Mouse (Mus musculus) ovary, postnatal 36 days (tissue): ENCODE data around the gene Tax1bp3.

ENCODE experiments used
- DNase-seq: peaks from one replicate; pipeline ENCODE4 v3.0.0; 2022; ENCODE audit warnings: low spot score, mixed read lengths

Tax1bp3 gene

GRCm38 (mm10) chr11:73175612-73176011 is 1.3 kb upstream of the Tax1bp3 start:
- DNase-seq = no peak

GRCm38 (mm10) chr11:73176186-73176585 is 697 bp upstream of the Tax1bp3 start:
- no peak for DNase-seq

- DNase-seq = peak; percentile 73
Measured at GRCm38 (mm10) chr11:73177509-73177875, 609 bp downstream of the Tax1bp3 start.

- no peak for DNase-seq
Measured at GRCm38 (mm10) chr11:73177895-73178294, 1.0 kb downstream of the Tax1bp3 start.

DNA sequence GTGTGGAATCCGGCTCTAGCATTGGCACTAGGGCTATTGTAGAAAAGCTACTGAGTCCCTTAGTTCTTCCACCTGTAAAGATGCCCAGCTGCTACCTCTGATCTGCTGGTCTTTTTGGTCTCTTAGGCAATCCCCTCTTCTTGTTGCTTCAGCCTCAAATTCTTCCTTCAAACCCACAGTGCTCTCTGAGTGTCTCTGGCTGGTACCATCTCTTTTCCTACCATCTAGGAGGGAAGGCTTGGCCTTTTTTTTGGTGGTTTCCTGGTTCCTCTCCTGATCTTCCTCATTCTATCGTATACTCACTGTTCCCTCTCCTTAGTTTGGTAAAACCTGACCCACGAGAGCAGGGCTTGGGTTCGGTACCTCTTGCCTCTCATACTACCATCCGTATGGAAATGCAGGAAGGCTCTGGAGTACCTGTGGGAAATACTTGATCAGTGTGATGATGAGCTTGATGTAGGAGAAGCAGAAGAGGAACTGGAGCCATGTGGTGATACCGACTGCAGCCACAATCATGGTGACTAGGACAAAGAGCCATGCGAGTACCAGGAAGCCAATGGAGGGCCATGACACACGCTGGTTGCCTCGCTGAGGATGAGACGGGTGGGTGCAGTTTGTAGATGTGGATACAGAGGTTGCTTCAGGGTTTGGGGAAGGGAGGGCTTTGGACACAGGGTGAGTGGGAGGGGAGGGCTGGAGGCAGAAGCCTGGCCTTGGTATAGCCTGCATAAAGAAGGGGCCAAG is 9.2 kb downstream of the Tax1bp3 start:
- no peak for DNase-seq

- no peak for DNase-seq
Measured at GRCm38 (mm10) chr11:73187231-73187630, 10.3 kb downstream of the Tax1bp3 start.

DNA sequence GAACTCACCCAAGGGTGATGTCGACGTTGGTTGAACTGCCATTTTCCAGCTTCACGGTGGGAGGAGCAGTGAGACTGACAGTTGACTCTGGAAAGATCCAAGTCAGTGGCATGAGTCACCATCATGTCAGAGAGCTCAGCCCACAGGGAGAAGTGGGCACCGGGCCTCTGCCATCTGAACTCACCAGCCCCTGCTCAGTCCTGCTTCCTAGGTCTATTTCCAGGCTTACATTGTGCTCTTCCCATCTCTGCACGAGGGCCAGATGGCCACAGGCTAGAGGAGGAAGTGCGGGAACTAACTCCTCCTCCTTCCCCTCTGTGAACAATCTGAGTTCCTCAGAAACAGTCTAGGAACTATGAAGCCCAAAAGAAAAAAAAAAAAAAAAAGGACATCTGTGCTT is 16.2 kb downstream of the Tax1bp3 start:
- no peak for DNase-seq

DNA sequence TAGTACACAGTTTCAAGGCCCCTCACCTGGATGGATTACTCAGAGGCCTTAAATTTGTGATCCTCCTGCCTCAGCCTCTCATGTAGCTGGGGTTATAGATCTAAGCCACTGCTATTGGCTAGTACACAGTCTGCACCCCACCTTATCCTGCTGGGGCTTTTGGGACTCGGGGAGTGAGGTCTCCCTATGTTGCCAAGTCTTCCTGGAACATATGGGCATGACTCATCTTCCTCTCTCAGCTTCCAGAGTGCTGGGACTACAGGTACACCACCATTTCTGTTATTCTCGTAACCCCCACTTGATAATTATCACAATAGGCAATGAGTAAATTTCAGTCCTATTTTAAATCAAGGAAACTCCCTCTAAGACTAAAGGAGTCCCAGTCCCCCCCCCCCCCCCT is 17.6 kb downstream of the Tax1bp3 start:
- DNase-seq = no peak

- no peak for DNase-seq
Measured at GRCm38 (mm10) chr11:73198190-73198589, 21.3 kb downstream of the Tax1bp3 start.

GRCm38 (mm10) chr11:73198603-73199229 is 21.8 kb downstream of the Tax1bp3 start, which contains the start of gene Ctns:
TSS of gene Ctns (minus strand) at chr11:73199042.
- DNase-seq = no peak

- peak; percentile 90 for DNase-seq
Measured at GRCm38 (mm10) chr11:73199230-73199712, 22.4 kb downstream of the Tax1bp3 start, which contains the start of gene Shpk. TSS of gene Shpk (plus strand) at chr11:73199460.

DNA sequence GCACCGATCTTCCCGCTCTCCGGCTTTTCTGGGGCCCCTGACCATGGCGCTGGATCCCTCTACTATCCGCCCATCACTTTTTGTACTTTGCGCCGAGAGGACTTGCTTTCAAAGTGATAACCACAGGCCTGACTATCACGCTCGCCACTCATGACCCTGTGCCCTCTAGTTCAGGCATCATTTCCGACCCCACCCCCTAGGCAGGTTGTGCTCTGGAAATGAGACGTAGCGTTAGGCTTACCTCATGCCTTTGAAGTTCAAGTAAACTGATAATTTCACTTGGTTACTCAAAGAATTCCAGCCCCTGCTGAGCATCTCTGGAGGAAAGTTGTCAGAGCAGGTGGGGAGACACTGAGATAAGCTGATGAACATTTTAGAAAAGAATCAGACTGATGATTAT is 23.0 kb downstream of the Tax1bp3 start:
- no peak for DNase-seq

- no peak for DNase-seq
Measured at GRCm38 (mm10) chr11:73201021-73201420, 24.1 kb downstream of the Tax1bp3 start.

DNA sequence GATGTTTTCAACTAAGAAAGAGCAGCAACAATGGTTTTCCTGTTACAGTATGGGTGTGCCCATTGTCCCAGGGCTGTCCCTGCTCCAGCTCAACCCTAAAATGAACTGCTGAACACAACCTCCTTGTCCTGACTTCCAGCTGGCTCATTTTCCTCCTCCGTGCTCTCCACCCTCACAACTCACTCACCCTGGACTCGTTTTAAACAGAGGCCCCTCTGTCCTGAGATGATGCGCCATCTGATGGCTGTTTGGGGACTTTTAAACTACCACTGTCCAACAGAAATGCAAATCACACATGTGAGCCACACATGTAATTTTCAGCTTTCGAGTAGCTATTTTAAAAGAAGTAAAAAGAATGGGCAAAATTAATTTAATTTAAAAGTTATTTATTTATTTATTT is 24.7 kb downstream of the Tax1bp3 start:
- no peak for DNase-seq

GRCm38 (mm10) chr11:73203895-73204294 is 27.0 kb downstream of the Tax1bp3 start:
- DNase-seq = no peak

DNA sequence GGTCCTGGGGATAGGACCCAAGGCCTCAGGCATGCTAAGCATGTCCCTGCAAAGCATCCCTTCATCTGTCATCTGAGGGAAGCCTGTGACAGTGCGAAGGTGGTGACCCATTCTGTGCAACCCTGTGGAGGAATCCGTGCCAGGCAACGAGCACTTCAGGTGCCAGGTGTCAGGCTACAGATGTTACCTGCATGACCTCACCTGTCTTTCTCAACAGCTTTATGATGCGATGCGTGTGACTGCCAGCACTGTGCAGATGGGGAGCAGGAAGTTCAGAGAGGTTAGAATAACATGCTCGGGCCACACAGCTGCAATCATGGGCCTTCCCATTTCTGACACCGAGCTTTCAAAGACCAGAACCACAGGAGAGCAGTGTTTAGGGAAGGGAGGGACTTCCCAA is 28.3 kb downstream of the Tax1bp3 start:
- DNase-seq = no peak

DNA sequence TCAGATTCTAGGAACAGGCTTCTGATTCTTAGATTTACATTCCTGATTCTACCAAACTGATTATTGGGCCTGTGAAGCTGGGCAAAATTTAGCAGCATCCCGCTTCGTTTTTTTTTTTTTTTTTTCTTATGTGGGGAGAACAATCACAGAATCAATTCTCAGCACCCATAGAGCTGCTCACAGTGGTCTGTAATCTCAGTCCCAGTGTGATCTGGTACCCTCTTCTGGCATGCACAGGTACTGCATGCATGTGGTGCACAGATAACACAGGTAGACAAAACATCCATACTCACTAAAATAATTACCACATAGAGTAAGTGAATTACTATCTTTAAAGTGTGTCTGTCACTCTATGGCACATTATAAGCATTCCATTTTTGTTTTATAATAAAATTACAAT is 30.7 kb downstream of the Tax1bp3 start:
- DNase-seq = no peak

GRCm38 (mm10) chr11:73213956-73214355 is 37.1 kb downstream of the Tax1bp3 start:
- DNase-seq = no peak

GRCm38 (mm10) chr11:73219671-73220070 is 42.8 kb downstream of the Tax1bp3 start:
- DNase-seq = no peak

DNA sequence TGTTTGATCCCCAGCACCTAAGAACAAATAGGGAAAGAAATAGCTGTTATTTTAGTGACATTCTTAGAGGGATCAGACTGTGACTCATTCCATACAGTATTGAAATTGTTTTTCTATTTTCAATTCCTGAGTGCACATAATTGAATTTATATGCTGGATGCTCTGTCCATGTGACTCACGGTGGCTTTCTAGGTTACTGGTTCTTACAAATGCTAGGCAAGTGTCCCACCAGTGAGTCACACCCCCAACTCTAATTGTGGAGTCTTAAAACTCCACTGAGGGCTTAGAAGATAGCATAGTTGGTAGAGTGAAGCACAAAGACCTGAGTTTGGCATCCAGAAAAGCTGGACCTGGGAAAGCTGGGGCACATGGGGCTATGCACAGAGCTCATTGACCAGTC is 43.8 kb downstream of the Tax1bp3 start:
- DNase-seq = no peak

GRCm38 (mm10) chr11:73222846-73223245 is 46.0 kb downstream of the Tax1bp3 start:
- no peak for DNase-seq

- no peak for DNase-seq
Measured at GRCm38 (mm10) chr11:73223966-73224365, 47.1 kb downstream of the Tax1bp3 start.

DNA sequence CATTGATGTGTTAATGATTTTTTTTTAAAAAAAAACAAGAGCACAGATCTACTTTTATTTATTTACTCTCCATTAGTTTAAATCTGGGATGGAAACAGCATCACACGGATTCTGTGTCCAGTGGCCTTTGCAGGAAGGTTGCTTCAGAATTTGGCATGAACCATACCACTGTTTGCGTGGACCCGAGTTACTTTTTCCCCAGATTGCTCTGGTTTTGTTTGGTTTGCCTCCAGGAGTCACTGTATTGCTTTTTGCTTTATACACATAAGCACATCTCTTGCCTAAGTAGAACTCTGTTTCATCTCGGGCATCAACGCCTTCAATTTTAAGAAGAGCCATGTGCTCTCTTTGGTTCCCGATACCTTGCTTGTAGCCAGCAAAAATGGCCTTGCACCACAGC is 49.0 kb downstream of the Tax1bp3 start:
- no peak for DNase-seq

DNA sequence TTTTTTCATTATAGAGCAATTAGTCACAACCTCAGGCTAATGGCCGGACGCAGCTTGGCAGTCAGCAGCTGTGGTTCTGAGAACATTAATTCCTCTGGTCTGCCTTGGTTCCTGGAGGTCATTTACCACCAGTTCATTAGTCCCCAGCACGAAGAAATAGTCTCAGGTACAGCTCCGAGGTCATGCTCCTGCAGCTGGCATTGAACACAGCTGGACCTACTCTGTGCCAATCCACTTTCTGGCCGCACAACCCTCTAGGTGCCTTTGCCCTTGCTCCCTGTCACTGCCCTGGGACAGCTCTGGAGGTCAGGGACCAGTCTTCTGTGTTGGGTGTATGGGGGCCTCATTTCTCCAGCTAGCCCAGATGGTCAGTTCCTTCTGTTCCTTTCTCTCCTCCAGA is 52.0 kb downstream of the Tax1bp3 start:
- no peak for DNase-seq
